Mouse (Mus musculus): ENCODE data around the gene Hhatl. TPM values are rescaled to one million over a fixed set of nuclear protein-coding genes. Genes with fewer than 3 reads are reported as not detected.

Hhatl gene
- total RNA-seq, 2 experiments from 2014 or later, result 20.0 to 21.3 TPM

DNA sequence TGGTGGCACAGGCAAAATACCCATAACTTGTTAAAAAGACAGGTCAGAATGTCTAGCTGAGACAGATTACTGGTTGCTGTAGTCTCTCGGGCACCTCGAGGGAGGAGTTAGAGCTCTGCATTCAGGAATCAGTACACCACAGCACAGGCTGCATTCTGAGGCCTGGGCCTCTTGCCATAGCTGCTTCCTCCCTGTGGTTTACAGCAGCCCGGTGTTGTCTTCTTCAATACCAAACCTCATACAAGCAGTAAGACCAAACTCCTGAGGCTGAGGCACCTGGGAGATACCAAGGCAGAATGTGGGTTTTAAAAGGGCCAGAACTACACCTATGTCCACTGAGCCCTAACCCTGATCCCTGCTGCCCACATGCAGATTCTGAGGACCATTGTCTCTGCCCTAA lies 34.9 kb downstream of the Hhatl start:
- H3K27ac ChIP-seq, result peak overlapping the region; percentile 99
- intact Hi-C loops (cut with DNase I), result no loop called here

GRCm38 (mm10) chr9:121756785-121757184 lies 35.5 kb downstream of the Hhatl start:
- intact Hi-C loops (cut with DNase I), result no loop called here

More for the DNA sequence above, 34.9 kb downstream of the Hhatl start:
- peak; percentile 23 to 25 for DNase-seq (ENCODE audit: extremely low spot score in 1 of 2, low spot score in 2 of 2)
- TF ChIP-seq CTCF (IDR thresholded peaks at IDR 0.05), result no peak
- no peak overlapping the region for H3K4me3 ChIP-seq

GRCm38 (mm10) chr9:121754624-121755023 lies 37.7 kb downstream of the Hhatl start:
- DNase-seq (ENCODE audit: extremely low spot score in 1 of 2, low spot score in 2 of 2), result no peak
- H3K4me3 ChIP-seq, result no peak overlapping the region
- H3K27ac ChIP-seq, result no peak overlapping the region
- intact Hi-C loops (cut with DNase I), result no loop called here
- TF ChIP-seq CTCF (IDR thresholded peaks at IDR 0.05), result no peak

More at GRCm38 (mm10) chr9:121756785-121757184, 35.5 kb downstream of the Hhatl start:
- no peak for DNase-seq (ENCODE audit: extremely low spot score in 1 of 2, low spot score in 2 of 2)
- no peak for TF ChIP-seq CTCF (IDR thresholded peaks at IDR 0.05)
- no peak overlapping the region for H3K4me3 ChIP-seq
- 0 out of 2 replicates have a peak overlapping the region, but pooled peaks have one; percentile 2 for H3K27ac ChIP-seq

GRCm38 (mm10) chr9:121752774-121753173 lies 39.5 kb downstream of the Hhatl start:
- TF ChIP-seq CTCF (IDR thresholded peaks at IDR 0.05), result no peak
- intact Hi-C loops (cut with DNase I), result no loop called here
- Histone ChIP-seq H3K27ac (peak overlapping the region; percentile 66), H3K4me3 (no peak overlapping the region)
- peak in 1 of 2 experiments; percentile 25 for DNase-seq (ENCODE audit: extremely low spot score in 1 of 2, low spot score in 2 of 2)

DNA sequence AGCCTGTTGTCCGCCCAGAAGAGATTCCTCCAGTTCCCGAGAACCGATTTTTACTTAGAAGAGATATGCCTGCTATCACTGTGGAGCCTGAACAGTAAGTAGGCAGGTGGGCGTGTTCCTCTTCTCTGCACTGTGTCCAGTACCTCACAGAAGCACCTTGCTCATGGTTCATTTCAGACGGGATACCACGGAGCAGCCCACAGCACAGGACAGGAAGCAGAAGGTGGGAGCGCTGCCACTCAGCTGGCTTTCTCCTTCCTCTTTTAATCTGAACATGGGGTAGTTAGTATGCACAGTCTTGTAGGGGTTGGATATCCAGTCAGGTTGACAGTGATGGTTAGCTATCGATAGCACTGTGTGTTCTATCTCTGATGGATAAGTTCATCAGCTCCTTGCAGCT lies 48.3 kb downstream of the Hhatl start:
- intact Hi-C loops (cut with DNase I), result no loop called here
- Histone ChIP-seq H3K27ac (no peak overlapping the region), H3K4me3 (no peak overlapping the region)
- no peak for DNase-seq (ENCODE audit: extremely low spot score in 1 of 2, low spot score in 2 of 2)
- no peak for TF ChIP-seq CTCF (IDR thresholded peaks at IDR 0.05)

- no peak for DNase-seq (ENCODE audit: extremely low spot score in 1 of 2, low spot score in 2 of 2)
- TF ChIP-seq CTCF (IDR thresholded peaks at IDR 0.05), result no peak
- Histone ChIP-seq H3K4me3 (no peak overlapping the region), H3K27ac (no peak overlapping the region)
- intact Hi-C loops (cut with DNase I), result no loop called here
Observed at GRCm38 (mm10) chr9:121741168-121741567, 51.1 kb downstream of the Hhatl start.

DNA sequence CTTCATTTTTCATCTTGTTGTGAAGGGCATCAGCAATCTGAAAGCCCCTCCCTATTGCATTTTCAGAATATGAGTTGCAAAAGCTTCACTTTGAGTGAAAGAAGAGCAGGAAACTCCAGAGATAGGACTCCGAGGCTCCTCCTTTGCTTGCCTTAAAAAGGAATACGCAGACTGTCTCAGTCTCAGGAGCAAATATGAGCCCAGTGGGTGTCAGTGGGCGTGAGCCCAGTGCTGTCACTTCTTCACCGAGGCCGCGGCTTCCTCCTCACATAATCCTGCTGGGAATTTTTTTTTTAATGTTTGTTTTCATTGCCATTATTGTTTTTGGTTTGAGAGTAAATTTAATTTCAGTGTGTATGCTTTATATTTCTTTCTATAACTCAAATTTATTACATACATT lies 51.8 kb downstream of the Hhatl start:
- Histone ChIP-seq H3K27ac (no peak overlapping the region), H3K4me3 (no peak overlapping the region)
- intact Hi-C loops (cut with DNase I), result no loop called here
- no peak for TF ChIP-seq CTCF (IDR thresholded peaks at IDR 0.05)
- no peak for DNase-seq (ENCODE audit: extremely low spot score in 1 of 2, low spot score in 2 of 2)

Other genes with a start within 250 kb of the Hhatl start
- gene Lyzl4, start 150.4 kb downstream of the Hhatl start, total RNA-seq (2021), result 1 to 10 TPM; 1.7 to 2.3 TPM
- 10 to 100 TPM; 27.7 to 28.1 TPM for gene Vipr1, start 149.8 kb downstream of the Hhatl start, total RNA-seq (2021)
- 10 to 100 TPM; 31.0 to 32.8 TPM for gene Sec22c, start 87.0 kb downstream of the Hhatl start, total RNA-seq (2021)
- 10 to 100 TPM; 84.4 to 89.6 TPM for gene Ss18l2, start 82.2 kb downstream of the Hhatl start, total RNA-seq (2021)
- 100 to 1,000 TPM; 125 to 130 TPM for gene Nktr, start 73.3 kb downstream of the Hhatl start, total RNA-seq (2021)
- gene Zfp651, start 33.2 kb downstream of the Hhatl start, total RNA-seq (2021), result 100 to 1,000 TPM; 119 to 133 TPM
- 10 to 100 TPM in 1 of 2 experiments, 1 to 10 TPM in 1; 7.3 to 10.5 TPM for gene Klhl40, start 14.9 kb downstream of the Hhatl start, total RNA-seq (2021)
- gene Ccdc13, start 47.0 kb upstream of the Hhatl start, total RNA-seq (2021), result 1 to 10 TPM; 5.7 to 6.2 TPM
- 10 to 100 TPM; 90.3 to 93.7 TPM for gene Higd1a, start 65.9 kb upstream of the Hhatl start, total RNA-seq (2021)
- gene Ackr2, start 105.8 kb upstream of the Hhatl start, total RNA-seq (2021), result 1 to 10 TPM; 6.9 to 7.9 TPM
- not detected for gene Cyp8b1, start 123.8 kb upstream of the Hhatl start, total RNA-seq (2021)
- 1 to 10 TPM; 6.4 to 6.6 TPM for gene Fam198a, start 158.5 kb upstream of the Hhatl start, total RNA-seq (2021)
- gene Pomgnt2, start 204.6 kb upstream of the Hhatl start, total RNA-seq (2021), result 10 to 100 TPM; 39.4 to 40.0 TPM

Data from left cerebral cortex, adult 2 months (tissue).